Mouse (Mus musculus) embryo, embryonic 10.5 days (tissue): ENCODE measurements around the gene Kcnj16.
A peak's percentile ranks its signal among the peaks of the same experiment; 100 is the strongest.

Experiments
- DNase-seq: peaks from one replicate; pipeline ENCODE4 v3.0.0-alpha.2; 2015; ENCODE audit warnings: low spot score

The Kcnj16 gene

DNA sequence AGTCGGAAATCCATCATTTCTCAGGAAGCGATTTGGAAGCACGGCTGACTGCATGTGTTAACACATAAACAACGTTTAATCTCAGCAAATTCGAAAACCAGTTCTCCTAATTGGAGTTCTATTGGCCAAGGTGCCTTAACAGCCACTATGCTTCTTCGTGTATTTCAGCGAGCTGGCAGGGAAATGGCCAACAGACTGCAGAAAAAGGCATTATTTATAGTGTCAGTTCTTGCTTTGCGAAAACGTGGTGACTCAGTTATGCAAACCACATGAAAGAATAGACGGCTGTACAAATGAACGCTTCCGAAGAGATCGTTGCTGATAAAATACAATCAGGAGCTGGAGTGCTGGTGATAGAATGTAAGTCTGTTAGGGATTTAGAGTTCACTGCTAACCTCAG, 88.2 kb downstream of the Kcnj16 start:
- DNase-seq = no peak

DNA sequence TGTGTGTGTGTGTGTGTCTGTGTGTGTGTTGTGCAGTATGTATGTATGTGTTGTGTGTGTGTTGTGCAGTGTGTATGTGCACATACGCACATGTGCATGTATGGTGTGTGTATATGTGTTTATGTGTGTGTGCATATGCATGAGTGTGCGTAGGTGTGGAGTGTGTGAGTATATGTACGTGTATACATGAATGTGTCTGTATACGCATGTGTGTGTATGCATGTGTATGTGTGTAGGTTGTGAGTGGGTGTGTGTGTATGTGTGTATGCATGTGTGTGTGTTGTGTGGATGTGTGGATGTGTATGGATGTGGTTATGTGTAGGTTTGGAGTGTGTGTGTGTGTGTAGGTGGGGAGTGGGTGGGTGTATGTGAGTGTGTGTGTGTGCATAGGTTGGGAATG, 89.6 kb downstream of the Kcnj16 start:
- no peak for DNase-seq

- no peak for DNase-seq
Measured at GRCm38 (mm10) chr11:111059440-111059839, 91.6 kb downstream of the Kcnj16 start.

- DNase-seq = no peak
Measured at GRCm38 (mm10) chr11:111060216-111060615, 92.4 kb downstream of the Kcnj16 start.

- DNase-seq = peak; percentile 89
Measured at GRCm38 (mm10) chr11:111064751-111065527, 97.1 kb downstream of the Kcnj16 start.

DNA sequence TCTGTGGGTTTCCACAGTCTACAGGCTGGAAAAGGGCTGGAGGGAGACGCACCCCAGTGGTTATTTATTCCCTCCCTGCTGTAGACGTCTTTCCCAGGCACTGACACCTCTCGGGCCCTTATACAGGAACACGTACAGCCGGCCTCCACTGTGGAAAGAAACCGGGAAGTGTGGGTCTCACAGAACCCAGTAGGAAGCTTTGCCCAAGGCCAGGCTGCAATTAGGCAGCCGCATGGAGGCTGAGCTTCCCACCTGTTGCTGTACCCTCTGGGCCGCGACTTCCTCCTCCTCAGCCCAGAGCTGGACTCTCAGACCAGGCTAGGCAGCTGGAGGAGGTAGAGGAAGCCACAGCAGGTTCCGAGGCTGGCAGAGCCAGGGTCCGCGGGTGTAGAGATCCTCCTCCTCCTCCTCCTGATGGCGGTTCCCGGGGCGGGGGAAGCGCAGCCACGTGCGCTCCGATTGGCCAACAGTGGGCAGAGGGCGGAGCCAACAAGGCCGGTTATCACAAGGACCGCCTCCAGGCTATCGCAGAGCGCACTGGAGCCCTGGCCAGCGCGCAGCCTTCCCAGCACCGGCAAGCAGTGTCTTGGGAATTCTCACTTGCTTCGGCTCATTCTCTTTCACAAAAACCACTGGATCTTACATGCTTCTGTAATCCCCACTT, 97.9 kb downstream of the Kcnj16 start, which contains the start of gene Kcnj2:
Gene Kcnj2, plus strand, starts transcription at position 530 of the 664 bp plus-strand sequence.
- peak; percentile 95 for DNase-seq

DNA sequence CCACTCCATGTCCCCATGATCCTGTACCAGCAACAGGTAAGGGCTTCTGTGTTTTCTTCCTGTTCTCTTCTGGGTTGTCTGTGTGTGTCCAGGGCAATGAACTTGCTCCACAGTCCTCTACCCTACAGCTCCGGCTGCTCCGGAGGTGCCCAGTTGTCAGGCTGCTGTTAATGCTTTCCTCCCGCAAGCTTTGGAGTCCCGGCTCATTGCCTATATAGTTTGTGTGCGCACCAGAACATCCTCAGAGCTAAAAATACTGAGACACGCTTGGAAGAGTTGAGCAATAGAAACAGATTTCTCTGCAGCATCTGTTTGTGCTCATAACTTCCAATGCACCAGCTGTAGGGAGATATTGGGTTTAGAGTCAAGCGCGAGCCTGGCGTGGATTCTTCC, 98.5 kb downstream of the Kcnj16 start:
- no peak for DNase-seq

DNA sequence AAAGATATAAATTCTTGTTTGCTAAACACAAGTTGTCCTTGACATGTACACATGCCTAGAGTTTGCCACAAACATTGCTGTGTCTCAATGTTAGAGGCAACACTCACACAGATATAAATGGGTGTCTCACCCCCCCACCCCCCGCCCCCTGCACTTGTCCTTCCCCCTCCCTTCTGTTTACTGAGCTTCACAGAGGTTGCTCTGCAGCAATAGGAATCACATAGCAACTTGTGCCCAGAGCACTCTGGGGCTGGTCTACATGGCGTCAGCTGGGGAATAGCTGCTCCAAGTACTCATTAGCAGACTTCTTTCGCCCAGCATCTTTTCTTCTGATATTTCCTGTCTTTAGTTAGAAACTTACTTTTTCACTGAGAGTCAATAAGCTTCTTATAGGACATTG, 100.0 kb downstream of the Kcnj16 start:
- no peak for DNase-seq

GRCm38 (mm10) chr11:111070460-111070859, 102.6 kb downstream of the Kcnj16 start:
- DNase-seq = no peak

- DNase-seq = no peak
Measured at GRCm38 (mm10) chr11:111074131-111074530, 106.3 kb downstream of the Kcnj16 start.
